Mouse (Mus musculus) heart, adult 2 months (tissue): ENCODE measurements around the gene Exoc5. TPM values are rescaled to one million over a fixed set of nuclear protein-coding genes. Genes with fewer than 3 reads are reported as not detected.

Experiments
- DNase-seq, 2 experiments: peaks; one replicate each; pipeline ENCODE4 v3.0.0; 2021
- H3K27ac ChIP-seq: fragments of 200-600 bp; 2 replicates; pipeline ENCODE4 v1.8.1; 2022
- H3K27me3 ChIP-seq: fragments of 200-500 bp; 2 replicates; pipeline ENCODE4 v1.6.1; 2012; ENCODE audit warnings: mild to moderate bottlenecking, low read length, inconsistent platforms, mixed read lengths; ENCODE audit not compliant: control insufficient read depth, insufficient read depth
- H3K36me3 ChIP-seq: fragments of 200-500 bp; 2 replicates; pipeline ENCODE4 v1.6.1; 2012; ENCODE audit warnings: low read length, inconsistent platforms; ENCODE audit not compliant: control insufficient read depth, insufficient read depth
- H3K4me1 ChIP-seq: fragments of 200-500 bp; 2 replicates; pipeline ENCODE4 v1.6.1; 2011; ENCODE audit warnings: low read length; ENCODE audit not compliant: control insufficient read depth, insufficient read depth
- H3K4me3 ChIP-seq: fragments of 200-600 bp; 2 replicates; pipeline ENCODE4 v1.8.1; 2022
- H3K79me2 ChIP-seq: fragments of 200-500 bp; replicated peaks from 2 replicates; pipeline ENCODE4 v1.6.1; 2012; ENCODE audit warnings: mild to moderate bottlenecking, inconsistent platforms, low read length, moderate library complexity, mixed read lengths; ENCODE audit not compliant: control insufficient read depth, insufficient read depth
- H3K9ac ChIP-seq: fragments of 200-500 bp; 2 replicates; pipeline ENCODE4 v1.6.1; 2012; ENCODE audit warnings: low read depth, mild to moderate bottlenecking, control low read depth, inconsistent platforms, low read length, mixed read lengths
- CTCF ChIP-seq: fragments of 200-600 bp; IDR thresholded peaks from 2 replicates; pipeline ENCODE4 v1.8.1; 2022; ENCODE audit warnings: antibody characterized with exemption, mild to moderate bottlenecking, moderate library complexity
- EP300 ChIP-seq: fragments of 200-500 bp; IDR thresholded peaks from 2 replicates; pipeline ENCODE4 v1.6.1; 2011; ENCODE audit warnings: low read depth, low read length, control low read depth; ENCODE audit not compliant: insufficient read depth
- POLR2A ChIP-seq: fragments of 200-500 bp; IDR thresholded peaks from 2 replicates; pipeline ENCODE4 v1.6.1; 2011; ENCODE audit warnings: mild to moderate bottlenecking, low read depth, low read length, control low read depth; ENCODE audit not compliant: insufficient read depth
- WGBS: fragments of 180-500 bp; shearing (Covaris S2); methylation state at CpG from one replicate; pipeline ENCODE4 v1.1.7; 2018; 5-methylcytosine and 5-hydroxymethylcytosine counted together
- intact Hi-C: fragments of 180-260 bp; cut with DNase I; formaldehyde crosslinking; loops from one replicate; pipeline ENCODE4 v1.15.1; 2025
- polyA plus RNA-seq: library from polyadenylated mRNA; depleted of rRNA; stranded (reverse); fragments of >200 nt; gene quantifications from 2 replicates; pipeline ENCODE4 v1.2.3, GENCODE M21; 2012; rRNA removed
- total RNA-seq, 2 experiments: library from RNA; stranded (reverse); gene quantifications; 2 replicates each; pipeline ENCODE4 v1.2.3; 2021

Exoc5 gene
- total and polyA plus RNA-seq, 3 experiments = 4.4 to 19.0 (median 15.9) TPM

GRCm38 (mm10) chr14:48985673-48986072, 80.8 kb downstream of the Exoc5 start:
- intact Hi-C loops = no loop called here
- peak in 1 of 2 experiments; percentile 8 for DNase-seq

DNA sequence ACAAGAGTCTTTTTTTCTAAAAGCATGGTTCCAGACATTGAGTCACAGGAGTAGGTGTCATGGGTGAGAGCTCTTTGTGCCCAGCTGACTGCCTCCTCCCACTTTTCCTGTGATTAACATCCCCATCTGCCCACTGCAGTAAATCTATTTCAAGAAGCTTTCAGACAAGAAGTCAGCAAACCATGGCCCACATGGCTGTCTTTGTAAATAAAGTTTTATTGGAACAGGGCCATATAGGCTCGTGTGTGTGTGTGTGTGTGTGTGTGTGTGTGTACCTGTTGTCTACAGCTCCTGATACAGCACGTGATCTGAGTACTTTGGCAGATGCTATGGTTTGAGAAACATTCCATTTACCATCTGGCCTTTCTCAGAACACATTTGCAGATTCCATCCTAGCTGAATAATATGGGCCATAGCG, 87.5 kb downstream of the Exoc5 start:
- intact Hi-C loops = no loop called here
- WGBS = 36% methylated on average over 3 of the region's 3 CpGs
- TF ChIP-seq POLR2A = no peak
- TF ChIP-seq EP300 = no peak
- no peak for TF ChIP-seq CTCF

More at GRCm38 (mm10) chr14:48985673-48986072, 80.8 kb downstream of the Exoc5 start:
- Histone ChIP-seq H3K4me3 (no peak overlapping the region), H3K79me2 (no peaks in the 10 kb centered on the region), H3K9ac (no peak overlapping the region), H3K4me1 (no peaks in the 10 kb centered on the region), H3K36me3 (no peaks in the 10 kb centered on the region), H3K27ac (no peak overlapping the region), H3K27me3 (no peaks in the 10 kb centered on the region)
- 55% methylated on average over 10 of the region's 10 CpGs for WGBS
- TF ChIP-seq CTCF (peak; percentile 57), POLR2A (no peak)

DNA sequence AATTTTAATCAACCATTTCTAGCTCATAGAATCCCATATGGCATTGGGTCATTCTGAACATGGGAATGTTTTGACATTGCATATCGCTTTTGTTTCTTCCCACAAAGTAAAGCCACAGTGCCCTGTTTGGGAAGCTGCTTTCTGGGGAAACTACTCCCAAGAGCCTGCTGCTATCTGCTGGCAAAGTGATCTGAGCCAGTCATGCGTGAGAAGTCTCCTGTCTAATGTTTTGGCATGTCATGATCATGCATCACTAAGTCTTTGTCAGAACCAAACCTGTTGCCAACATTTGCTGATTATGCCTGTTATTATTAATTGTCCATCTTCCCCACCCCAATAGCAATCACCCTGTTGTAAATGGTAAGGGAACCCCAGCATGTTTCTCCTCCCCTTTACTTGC, 94.9 kb downstream of the Exoc5 start:
- Histone ChIP-seq H3K9ac (no peak overlapping the region), H3K27ac (no peak overlapping the region), H3K27me3 (no peaks in the 10 kb centered on the region), H3K4me3 (no peak overlapping the region), H3K4me1 (no peaks in the 10 kb centered on the region), H3K36me3 (no peaks in the 10 kb centered on the region), H3K79me2 (no peaks in the 10 kb centered on the region)
- DNase-seq = no peak
- intact Hi-C loops = no loop called here
- no peak for TF ChIP-seq CTCF
- TF ChIP-seq POLR2A = no peak
- TF ChIP-seq EP300 = no peak
- WGBS = 79% methylated on average over 2 of the region's 2 CpGs

More for the DNA sequence above, 87.5 kb downstream of the Exoc5 start:
- no peak for DNase-seq
- Histone ChIP-seq H3K36me3 (no peaks in the 10 kb centered on the region), H3K27ac (no peak overlapping the region), H3K4me1 (no peaks in the 10 kb centered on the region), H3K4me3 (no peak overlapping the region), H3K27me3 (no peaks in the 10 kb centered on the region), H3K79me2 (no peaks in the 10 kb centered on the region), H3K9ac (no peak overlapping the region)

GRCm38 (mm10) chr14:48968670-48969069, 97.8 kb downstream of the Exoc5 start:
- no peaks in the 10 kb centered on the region for H3K4me1 ChIP-seq
- no peak overlapping the region for H3K4me3 ChIP-seq
- no peak for TF ChIP-seq POLR2A
- no peak for TF ChIP-seq EP300
- TF ChIP-seq CTCF = no peak
- no peak overlapping the region for H3K27ac ChIP-seq
- intact Hi-C loops = no loop called here
- WGBS = 77% methylated on average over 9 of the region's 9 CpGs
- H3K79me2 ChIP-seq = no peaks in the 10 kb centered on the region
- no peak overlapping the region for H3K9ac ChIP-seq
- no peaks in the 10 kb centered on the region for H3K36me3 ChIP-seq
- H3K27me3 ChIP-seq = no peaks in the 10 kb centered on the region
- no peak for DNase-seq

Other genes starting within 250 kb of the Exoc5 start
- gene Ap5m1, start 556 bp downstream of the Exoc5 start, total RNA-seq = 1 to 10 TPM; 8.7 to 9.1 TPM
- 8.1 and 14.9 TPM in 2 replicates for gene Ap5m1, start 556 bp downstream of the Exoc5 start, polyA plus RNA-seq
- gene Naa30, start 105.6 kb upstream of the Exoc5 start, total RNA-seq = 10 to 100 TPM; 20.1 to 25.2 TPM
- 6.8 and 11.2 TPM in 2 replicates for gene Naa30, start 105.6 kb upstream of the Exoc5 start, polyA plus RNA-seq
- not detected for gene ccdc198, start 178.8 kb upstream of the Exoc5 start, total RNA-seq
- gene ccdc198, start 178.8 kb upstream of the Exoc5 start, polyA plus RNA-seq = not detected in 2 replicates